Mouse (Mus musculus) hindlimb bud, embryonic 11.5 days (tissue): ENCODE data around the gene Slamf6.

Experiments used
- DNase-seq: peaks from one replicate; pipeline ENCODE4 v3.0.0-alpha.2; 2012; ENCODE audit warnings: low read depth, low spot score; ENCODE audit errors: extremely low spot score

The Slamf6 gene

DNA sequence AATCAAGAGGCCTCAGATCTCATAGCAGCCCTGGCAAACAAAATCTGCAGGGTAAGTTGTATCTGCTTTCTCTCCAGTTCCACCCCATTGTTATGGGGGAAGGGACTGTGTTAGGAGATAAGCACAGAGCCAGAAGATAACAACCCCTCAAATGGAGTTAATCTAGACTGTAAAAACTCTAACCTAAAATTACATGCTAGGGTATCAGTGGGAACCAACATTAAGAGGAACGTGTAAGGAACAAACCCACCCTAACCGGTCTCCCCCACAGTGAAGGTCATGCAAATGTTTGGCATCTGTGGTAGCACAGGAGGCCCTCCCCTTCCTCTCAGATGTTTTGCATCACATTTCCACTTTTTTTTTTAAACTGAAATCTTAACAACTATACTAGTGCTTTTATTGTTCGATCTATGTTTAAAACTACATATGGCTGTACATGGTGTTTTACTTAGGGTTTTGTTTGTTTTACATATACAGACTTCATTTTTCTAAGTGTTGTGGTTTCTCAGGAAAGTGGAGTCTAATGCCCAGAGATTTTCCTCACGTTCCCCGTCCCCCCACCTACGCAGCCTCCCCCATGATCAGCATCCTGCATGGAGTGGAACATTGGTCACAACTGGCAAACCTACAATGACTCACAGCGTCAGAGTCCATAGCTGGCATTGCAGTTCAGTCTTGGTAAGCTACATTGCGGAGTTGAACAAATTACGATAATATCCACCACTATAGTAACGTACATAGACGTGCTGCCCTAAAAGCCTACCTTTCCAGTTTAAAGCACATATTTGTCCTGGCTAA lies 77.8 kb downstream of the Slamf6 start:
- DNase-seq = no peak

DNA sequence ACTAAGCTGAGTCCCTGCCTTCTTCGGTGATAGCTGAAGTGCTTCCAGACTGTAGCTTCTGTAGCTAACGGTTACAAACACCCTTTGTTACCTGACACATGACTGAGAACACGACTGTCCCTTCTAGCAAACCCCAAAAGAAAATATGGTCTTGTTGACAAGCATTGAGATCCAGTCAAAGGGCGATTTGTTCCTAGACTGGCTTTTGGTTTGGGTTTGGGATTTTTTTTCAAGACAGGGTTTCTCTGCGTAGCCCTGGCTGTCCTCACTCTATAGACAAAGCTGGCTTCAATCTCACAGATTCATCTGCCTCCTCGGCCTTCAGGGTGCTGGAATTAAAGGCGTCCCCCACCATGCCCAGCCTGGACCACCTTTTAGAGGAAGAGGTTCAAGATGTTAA lies 79.4 kb downstream of the Slamf6 start:
- DNase-seq = no peak

DNA sequence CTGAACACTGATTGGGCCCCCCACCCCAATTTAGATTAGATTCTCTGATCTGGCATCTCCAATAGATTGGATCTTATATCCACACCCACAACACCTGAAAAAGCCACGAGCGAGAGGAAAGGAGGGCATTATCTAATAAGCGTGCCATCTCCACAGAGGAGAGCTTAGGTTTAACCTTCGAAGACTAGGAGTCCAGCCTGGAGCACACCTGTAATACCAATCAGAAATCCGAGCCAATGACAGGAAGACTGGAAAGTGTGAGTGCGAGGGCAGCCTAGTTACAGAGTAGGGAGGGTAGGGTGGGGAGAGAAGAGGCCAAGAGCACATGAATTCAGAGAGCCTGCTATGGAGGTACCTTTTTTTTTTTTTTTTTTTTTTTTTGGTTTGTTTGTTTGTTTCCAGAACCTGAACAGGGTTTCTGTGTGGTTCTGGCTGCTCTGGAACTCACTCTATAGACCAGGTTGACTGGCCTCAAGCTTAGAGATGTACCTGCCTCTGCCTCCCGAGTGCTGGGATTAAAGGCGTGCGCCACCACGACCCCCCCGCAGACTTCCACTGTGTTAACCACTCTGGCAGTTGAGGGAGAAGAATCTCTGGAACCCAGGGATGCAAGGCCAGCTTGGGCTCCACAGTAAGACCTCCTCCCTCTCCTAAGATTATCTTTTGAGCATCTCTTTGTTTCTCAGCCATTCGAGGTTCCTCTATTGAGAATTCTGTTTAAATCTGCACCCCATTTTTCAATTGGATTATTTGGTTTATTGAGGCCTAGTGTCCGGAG lies 81.7 kb downstream of the Slamf6 start:
- DNase-seq = no peak

DNA sequence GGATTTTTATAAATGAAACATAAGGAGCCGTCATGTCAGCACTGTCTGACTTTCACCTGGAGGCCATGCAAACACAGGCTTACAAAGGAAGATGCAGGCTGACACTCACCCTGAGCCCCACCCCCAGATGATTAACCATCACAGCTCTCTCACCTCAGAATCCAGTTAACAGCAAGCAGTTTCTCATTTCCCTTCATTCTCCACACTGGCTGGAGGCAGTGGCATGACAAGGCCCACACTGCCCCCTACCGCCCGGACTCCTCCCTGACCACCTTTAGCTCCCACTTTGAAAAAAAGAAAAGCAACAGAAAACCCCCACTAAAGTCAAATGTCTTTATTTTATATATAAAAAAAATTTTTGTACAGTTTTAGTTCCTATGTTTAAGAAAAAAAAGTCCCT lies 83.3 kb downstream of the Slamf6 start:
- no peak for DNase-seq

DNA sequence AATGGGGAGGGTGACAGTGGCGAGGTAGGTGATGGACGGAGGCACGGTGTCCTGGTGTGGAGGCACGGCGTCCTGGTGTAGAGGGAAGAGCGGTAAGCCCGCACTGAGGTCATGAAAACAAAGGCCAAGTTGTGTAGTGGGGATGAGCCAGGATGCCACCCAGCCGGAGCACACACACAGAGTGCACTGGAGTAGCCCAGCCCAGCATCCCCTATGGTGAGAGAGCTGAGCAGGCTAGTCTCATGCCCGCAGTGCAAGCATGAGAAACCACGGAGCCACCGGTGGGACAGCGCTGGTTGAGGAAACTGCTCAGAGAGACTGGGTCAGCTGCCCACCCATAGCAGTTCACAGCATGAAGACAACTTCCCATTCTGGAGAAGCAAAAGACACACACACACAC lies 84.3 kb downstream of the Slamf6 start:
- no peak for DNase-seq
